Mouse (Mus musculus) stomach, embryonic 14.5 days (tissue): ENCODE measurements at regions not wholly inside any gene's neighbourhood (a gene's known extent, or its start where the extent isn't known, plus 50 kb on each side); places are given as distances from the start of the nearest gene placed in this dataset.

ENCODE experiments used
- ATAC-seq: fragments of 200-750 bp; cut with Nextera tagmentation; 2 replicates; pipeline ENCODE4 v1.8.0; 2017; ENCODE audit warnings: low read depth, moderate TSS enrichment; ENCODE audit not compliant: insufficient number of reproducible peaks, insufficient read depth, low FRiP score
- H3K27ac ChIP-seq: fragments of 300-500 bp; sonication (generic); 2 replicates; pipeline ENCODE4 v1.5.1; 2014; ENCODE audit warnings: mild to moderate bottlenecking, low read length, moderate library complexity, mixed read lengths
- H3K27me3 ChIP-seq: fragments of 300-500 bp; sonication (generic); 2 replicates; pipeline ENCODE4 v1.6.1; 2014; ENCODE audit warnings: low read length, control low read depth, mixed read lengths; ENCODE audit not compliant: control insufficient read depth, insufficient read depth
- H3K36me3 ChIP-seq: fragments of 300-500 bp; sonication (generic); 2 replicates; pipeline ENCODE4 v1.6.1; 2014; ENCODE audit warnings: mild to moderate bottlenecking, control low read depth, low read length, moderate library complexity, mixed read lengths; ENCODE audit not compliant: control insufficient read depth, insufficient read depth
- H3K4me1 ChIP-seq: fragments of 300-500 bp; sonication (generic); 2 replicates; pipeline ENCODE4 v1.6.1; 2014; ENCODE audit warnings: low read length, control low read depth, mixed read lengths; ENCODE audit not compliant: control insufficient read depth, insufficient read depth
- H3K4me2 ChIP-seq: fragments of 300-500 bp; sonication (generic); replicated peaks from 2 replicates; pipeline ENCODE4 v1.6.1; 2014; ENCODE audit warnings: low read depth, low read length, control low read depth
- H3K4me3 ChIP-seq: fragments of 300-500 bp; sonication (generic); 2 replicates; pipeline ENCODE4 v1.5.1; 2014; ENCODE audit warnings: low read depth, low read length, control low read depth
- H3K9ac ChIP-seq: fragments of 300-500 bp; sonication (generic); replicated peaks from 2 replicates; pipeline ENCODE4 v1.6.1; 2014; ENCODE audit warnings: low read depth, mild to moderate bottlenecking, control low read depth, low read length, moderate library complexity, mixed read lengths
- H3K9me3 ChIP-seq: fragments of 300-500 bp; sonication (generic); 2 replicates; pipeline ENCODE4 v1.6.1; 2016; ENCODE audit warnings: low read depth, low read length, control low read depth; ENCODE audit not compliant: control insufficient read depth
- WGBS: fragments of 180-500 bp; shearing (Covaris S2); extraction: QIAGEN DNeasy Blood & Tissue Kit; methylation state at CpG from one replicate; pipeline ENCODE4 v1.1.7; 2014; 5-methylcytosine and 5-hydroxymethylcytosine counted together

GRCm38 (mm10) chr13:56358827-56359226 is 62.5 kb upstream of the Cxcl14 start:
- Histone ChIP-seq H3K9me3 (no peaks in the 10 kb centered on the region), H3K27ac (no peak overlapping the region)

GRCm38 (mm10) chr13:56359554-56359953 is 63.2 kb upstream of the Cxcl14 start:
- H3K27ac ChIP-seq: no peak overlapping the region
- no peak for ATAC-seq
- H3K36me3 ChIP-seq: no peaks in the 10 kb centered on the region
- H3K9ac ChIP-seq: no peak overlapping the region
- H3K4me3 ChIP-seq: no peak overlapping the region
- no peak overlapping the region for H3K4me2 ChIP-seq
- 88% methylated on average over 18 of the region's 18 CpGs for WGBS
- H3K4me1 ChIP-seq: peaks cover 3% of the 10 kb centered on the region; the same call in 1 of the 2 replicates
- H3K9me3 ChIP-seq: no peaks in the 10 kb centered on the region
- H3K27me3 ChIP-seq: no peaks in the 10 kb centered on the region

More at GRCm38 (mm10) chr13:56358827-56359226, 62.5 kb upstream of the Cxcl14 start:
- no peak overlapping the region for H3K4me3 ChIP-seq
- H3K4me1 ChIP-seq: peaks cover 3% of the 10 kb centered on the region; the same call in 1 of the 2 replicates
- no peak overlapping the region for H3K9ac ChIP-seq
- H3K36me3 ChIP-seq: no peaks in the 10 kb centered on the region
- no peak overlapping the region for H3K4me2 ChIP-seq
- WGBS: 55% methylated on average over 7 of the region's 7 CpGs
- no peaks in the 10 kb centered on the region for H3K27me3 ChIP-seq
- no peak for ATAC-seq

GRCm38 (mm10) chr13:56360803-56361202 is 64.5 kb upstream of the Cxcl14 start:
- Histone ChIP-seq H3K36me3 (no peaks in the 10 kb centered on the region), H3K27ac (no peak overlapping the region), H3K27me3 (no peaks in the 10 kb centered on the region), H3K9me3 (no peaks in the 10 kb centered on the region), H3K4me3 (no peak overlapping the region), H3K9ac (no peak overlapping the region), H3K4me1 (peaks cover 3% of the 10 kb centered on the region; the same call in 1 of the 2 replicates), H3K4me2 (no peak overlapping the region)
- 86% methylated on average over 2 of the region's 2 CpGs for WGBS
- ATAC-seq: no peak

DNA sequence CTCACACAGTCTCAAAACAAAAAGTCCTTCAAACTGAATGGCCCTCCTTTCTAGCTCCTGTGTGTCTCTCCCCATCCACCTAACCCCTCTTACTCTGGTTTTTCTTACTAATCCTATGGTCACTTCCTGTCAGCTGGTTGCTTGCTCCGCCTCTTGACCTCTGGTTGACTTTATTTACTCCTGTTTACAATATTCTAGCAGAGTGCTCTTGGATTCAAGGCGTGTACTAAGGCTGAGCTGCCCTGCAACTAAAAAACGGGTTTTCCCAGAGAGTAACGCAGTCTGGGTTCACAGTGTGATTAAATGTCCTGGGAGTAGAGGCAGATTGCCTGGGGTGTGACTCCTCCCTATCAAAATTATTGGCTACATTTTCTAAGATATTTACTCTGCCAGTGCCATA is 64.2 kb upstream of the Gm3045 start:
- Histone ChIP-seq H3K4me3 (no peak overlapping the region), H3K27me3 (no peaks in the 10 kb centered on the region), H3K36me3 (no peaks in the 10 kb centered on the region), H3K9ac (no peak overlapping the region), H3K27ac (no peak overlapping the region), H3K4me1 (peaks cover 3% of the 10 kb centered on the region; the same call in 1 of the 2 replicates), H3K4me2 (no peak overlapping the region), H3K9me3 (no peaks in the 10 kb centered on the region)
- no peak for ATAC-seq
- WGBS: 60% methylated on average over 4 of the region's 4 CpGs

DNA sequence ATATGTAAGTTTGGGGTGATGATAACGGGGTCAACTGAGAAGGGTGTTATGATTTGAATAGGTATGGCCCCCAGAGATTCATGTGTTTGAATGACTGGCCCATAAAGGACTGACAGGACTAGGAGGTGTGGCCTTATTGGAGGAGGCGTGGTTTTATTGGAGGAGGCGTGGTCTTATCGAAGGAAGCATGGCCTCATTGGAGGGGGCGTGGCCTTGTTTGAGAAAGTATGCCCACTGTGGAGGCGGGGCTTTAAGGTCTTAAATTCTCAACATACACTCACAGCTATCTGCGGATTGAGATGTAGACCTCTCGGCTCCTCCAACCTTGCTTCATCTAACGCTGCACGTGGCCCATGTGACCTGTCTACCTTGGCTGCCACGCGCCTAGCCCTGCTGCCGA is 63.7 kb upstream of the Gm3045 start:
- H3K27ac ChIP-seq: no peak overlapping the region
- no peak overlapping the region for H3K4me3 ChIP-seq
- WGBS: 35% methylated on average over 13 of the region's 13 CpGs
- H3K36me3 ChIP-seq: no peaks in the 10 kb centered on the region
- no peak for ATAC-seq
- no peak overlapping the region for H3K9ac ChIP-seq
- H3K9me3 ChIP-seq: no peaks in the 10 kb centered on the region
- peaks cover 3% of the 10 kb centered on the region; the same call in 1 of the 2 replicates for H3K4me1 ChIP-seq
- no peak overlapping the region for H3K4me2 ChIP-seq
- H3K27me3 ChIP-seq: no peaks in the 10 kb centered on the region

GRCm38 (mm10) chr13:56369600-56369999 is 56.8 kb upstream of the Gm3045 start:
- H3K4me2 ChIP-seq: no peak overlapping the region
- no peaks in the 10 kb centered on the region for H3K4me1 ChIP-seq
- no peaks in the 10 kb centered on the region for H3K27me3 ChIP-seq
- H3K4me3 ChIP-seq: no peak overlapping the region
- no peaks in the 10 kb centered on the region for H3K36me3 ChIP-seq
- H3K9ac ChIP-seq: no peak overlapping the region
- H3K9me3 ChIP-seq: no peaks in the 10 kb centered on the region
- 83% methylated on average over 2 of the region's 2 CpGs for WGBS
- no peak overlapping the region for H3K27ac ChIP-seq
- no peak for ATAC-seq

DNA sequence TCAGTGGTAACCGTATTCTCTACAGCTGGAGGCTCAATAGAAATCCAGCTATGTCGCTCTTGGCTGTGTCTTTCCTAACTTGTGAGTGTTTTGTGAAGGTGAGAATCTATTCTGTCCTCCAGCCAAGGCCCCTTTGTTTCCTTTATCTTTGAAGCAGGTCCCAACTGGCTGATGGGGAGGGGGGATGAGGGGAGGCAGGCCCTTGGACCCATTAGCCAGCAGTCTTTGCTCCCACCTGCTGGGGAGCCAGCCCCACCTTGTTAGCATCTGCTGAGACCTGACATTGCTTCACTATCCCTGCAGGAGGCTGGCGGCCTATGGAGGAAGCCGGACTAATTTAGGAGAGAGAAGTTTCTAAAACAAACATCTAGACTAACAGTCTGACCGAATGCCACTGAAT is 55.0 kb upstream of the Gm3045 start:
- Histone ChIP-seq H3K27me3 (no peaks in the 10 kb centered on the region), H3K4me2 (no peak overlapping the region), H3K27ac (no peak overlapping the region; the same call in 1 of the 2 replicates), H3K4me3 (no peak overlapping the region), H3K4me1 (no peaks in the 10 kb centered on the region), H3K9ac (no peak overlapping the region), H3K9me3 (no peaks in the 10 kb centered on the region), H3K36me3 (no peaks in the 10 kb centered on the region)
- 33% methylated on average over 5 of the region's 5 CpGs for WGBS
- ATAC-seq: no peak

- H3K9ac ChIP-seq: no peak overlapping the region
- H3K27me3 ChIP-seq: no peaks in the 10 kb centered on the region
- H3K9me3 ChIP-seq: no peaks in the 10 kb centered on the region
- H3K4me3 ChIP-seq: no peak overlapping the region
- no peak for ATAC-seq
- H3K27ac ChIP-seq: no peak overlapping the region
- WGBS: 53% methylated on average over 20 of the region's 20 CpGs
- H3K4me2 ChIP-seq: no peak overlapping the region
- no peaks in the 10 kb centered on the region for H3K4me1 ChIP-seq
- H3K36me3 ChIP-seq: no peaks in the 10 kb centered on the region
Observed at GRCm38 (mm10) chr13:56372003-56372725, 54.2 kb upstream of the Gm3045 start.

DNA sequence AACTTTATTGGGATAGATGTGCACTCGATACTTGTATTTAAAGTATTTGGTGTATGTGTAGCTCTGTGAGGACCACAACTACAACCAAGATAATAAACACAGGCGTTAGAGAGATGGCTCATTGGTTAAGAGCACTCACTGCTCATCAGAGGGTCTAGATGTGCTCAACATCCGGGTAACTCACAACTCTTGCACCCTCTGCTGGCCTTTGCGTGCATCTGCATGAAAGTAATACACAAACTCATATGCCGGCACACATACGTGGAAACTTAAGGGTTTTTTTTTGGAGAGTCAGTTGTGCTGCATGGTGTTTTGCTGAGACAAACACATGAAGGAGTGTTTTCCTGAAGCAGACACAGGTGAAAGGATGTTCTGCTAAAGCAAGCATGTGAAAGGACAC is 53.7 kb upstream of the Gm3045 start:
- no peak overlapping the region for H3K27ac ChIP-seq
- H3K27me3 ChIP-seq: no peaks in the 10 kb centered on the region
- no peaks in the 10 kb centered on the region for H3K36me3 ChIP-seq
- no peaks in the 10 kb centered on the region for H3K9me3 ChIP-seq
- ATAC-seq: no peak
- WGBS: 85% methylated on average over 6 of the region's 6 CpGs
- no peak overlapping the region for H3K9ac ChIP-seq
- H3K4me1 ChIP-seq: no peaks in the 10 kb centered on the region
- H3K4me2 ChIP-seq: no peak overlapping the region
- H3K4me3 ChIP-seq: no peak overlapping the region
